Mouse (Mus musculus) kidney, adult 2 months (tissue): ENCODE measurements around the gene Nipa2.

Experiments used
- CTCF ChIP-seq: fragments of 200-500 bp; conservative IDR thresholded peaks from 2 replicates; pipeline ENCODE4 v1.5.1; 2011; ENCODE audit warnings: low read depth, mild to moderate bottlenecking, control low read depth, low read length, moderate library complexity, mixed read lengths; ENCODE audit not compliant: insufficient read depth, insufficient read length
- POLR2A ChIP-seq: fragments of 200-500 bp; IDR thresholded peaks from one replicate; pipeline ENCODE4 v1.6.1; 2011; ENCODE audit warnings: low read depth, low read length, control low read depth

DNA sequence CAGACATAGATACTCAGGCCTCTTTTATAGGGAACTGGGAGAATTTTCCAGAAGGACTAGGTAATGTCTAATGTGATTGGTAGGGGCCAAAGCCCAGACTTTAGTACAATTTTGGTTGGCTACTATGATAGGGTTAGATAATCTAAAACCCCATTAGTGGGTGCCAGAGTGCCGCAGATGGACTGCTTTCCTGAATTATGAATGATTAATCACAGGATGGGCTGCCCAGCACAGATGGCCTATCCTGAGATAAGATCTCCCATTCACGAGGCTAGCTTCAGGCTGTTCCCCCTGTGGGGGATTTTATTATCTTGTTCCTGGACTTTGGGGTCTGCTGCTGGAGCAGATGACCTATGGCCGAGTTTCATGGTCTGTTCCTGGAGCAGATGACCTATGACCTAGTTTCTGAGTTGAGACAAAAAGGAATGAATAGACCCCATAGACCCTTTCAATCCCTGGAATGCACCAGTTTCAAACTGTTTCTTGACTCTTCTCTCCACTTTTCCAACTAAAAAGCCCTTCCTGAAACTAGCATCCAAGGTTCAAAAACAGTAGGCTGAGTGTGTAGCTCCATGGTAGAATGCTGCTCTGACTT is 4.7 kb upstream of the Nipa2 start:
- TF ChIP-seq CTCF (no peak), POLR2A (no peak)
